Mouse (Mus musculus) heart, embryonic 15.5 days (tissue): ENCODE results near the gene Alox12b. TPM values are rescaled to one million over a fixed set of nuclear protein-coding genes. Genes with fewer than 3 reads are reported as not detected.

ENCODE experiments used
- ATAC-seq: fragments of 200-750 bp; cut with Nextera tagmentation; replicated peaks from 2 replicates; pipeline ENCODE4 v1.8.0; 2017; ENCODE audit warnings: low read depth, moderate TSS enrichment; ENCODE audit not compliant: insufficient number of reproducible peaks, insufficient read depth, low FRiP score
- H3K27ac ChIP-seq: fragments of 300-500 bp; sonication (generic); 2 replicates; pipeline ENCODE4 v1.5.1; 2015; ENCODE audit warnings: mild to moderate bottlenecking, inconsistent platforms
- H3K27me3 ChIP-seq: fragments of 300-500 bp; sonication (generic); 2 replicates; pipeline ENCODE4 v1.6.1; 2015; ENCODE audit warnings: inconsistent platforms
- H3K36me3 ChIP-seq: fragments of 300-500 bp; sonication (generic); 2 replicates; pipeline ENCODE4 v1.6.1; 2015; ENCODE audit warnings: mild to moderate bottlenecking, inconsistent platforms
- H3K4me1 ChIP-seq: fragments of 300-500 bp; sonication (generic); replicated peaks from 2 replicates; pipeline ENCODE4 v1.6.1; 2015; ENCODE audit warnings: inconsistent platforms
- H3K4me2 ChIP-seq: fragments of 300-500 bp; sonication (generic); 2 replicates; pipeline ENCODE4 v1.6.1; 2015; ENCODE audit warnings: inconsistent platforms, mild to moderate bottlenecking, moderate library complexity
- H3K4me3 ChIP-seq: fragments of 300-500 bp; sonication (generic); 2 replicates; pipeline ENCODE4 v1.5.1; 2015; ENCODE audit warnings: mild to moderate bottlenecking, inconsistent platforms
- H3K9ac ChIP-seq: fragments of 300-500 bp; sonication (generic); 2 replicates; pipeline ENCODE4 v1.6.1; 2015; ENCODE audit warnings: mild to moderate bottlenecking, inconsistent platforms
- H3K9me3 ChIP-seq: fragments of 300-500 bp; sonication (generic); replicated peaks from 2 replicates; pipeline ENCODE4 v1.6.1; 2016; ENCODE audit warnings: inconsistent platforms
- WGBS: fragments of 180-500 bp; shearing (Covaris S2); methylation state at CpG from one replicate; pipeline ENCODE4 v1.1.7; 2015; ENCODE audit warnings: mixed read lengths; 5-methylcytosine and 5-hydroxymethylcytosine counted together
- polyA plus RNA-seq: library from polyadenylated mRNA; unstranded; fragments of >200 nt; fragmentation: Nextera tagmentation; extraction: Ambion mirVana; gene quantifications from 2 replicates; pipeline ENCODE4 v1.2.1, GENCODE M21; 2015

The Alox12b gene
- polyA plus RNA-seq, 1 experiment from 2014 or later, result 0.05 TPM

- Histone ChIP-seq H3K27me3 (peaks cover 21% of the 10 kb centered on the region), H3K4me2 (no peak overlapping the region), H3K4me1 (peaks cover 8% of the 10 kb centered on the region), H3K4me3 (no peak overlapping the region), H3K9ac (no peak overlapping the region), H3K9me3 (no peaks in the 10 kb centered on the region), H3K36me3 (no peaks in the 10 kb centered on the region), H3K27ac (no peak overlapping the region)
- WGBS, result 82% methylated on average over 5 of the region's 5 CpGs
- ATAC-seq, result no peak
Observed at GRCm38 (mm10) chr11:69148451-69148960, 8.3 kb upstream of the Alox12b start.

- no peak overlapping the region for H3K4me2 ChIP-seq
- H3K27me3 ChIP-seq, result peaks cover 32% of the 10 kb centered on the region
- no peak overlapping the region for H3K27ac ChIP-seq
- H3K9ac ChIP-seq, result no peak overlapping the region
- no peak for ATAC-seq
- H3K4me3 ChIP-seq, result no peak overlapping the region
- H3K9me3 ChIP-seq, result no peaks in the 10 kb centered on the region
- WGBS, result 38% methylated on average over 6 of the region's 6 CpGs
- H3K4me1 ChIP-seq, result peaks cover 8% of the 10 kb centered on the region
- H3K36me3 ChIP-seq, result no peaks in the 10 kb centered on the region
Observed at GRCm38 (mm10) chr11:69149728-69150127, 7.1 kb upstream of the Alox12b start.

DNA sequence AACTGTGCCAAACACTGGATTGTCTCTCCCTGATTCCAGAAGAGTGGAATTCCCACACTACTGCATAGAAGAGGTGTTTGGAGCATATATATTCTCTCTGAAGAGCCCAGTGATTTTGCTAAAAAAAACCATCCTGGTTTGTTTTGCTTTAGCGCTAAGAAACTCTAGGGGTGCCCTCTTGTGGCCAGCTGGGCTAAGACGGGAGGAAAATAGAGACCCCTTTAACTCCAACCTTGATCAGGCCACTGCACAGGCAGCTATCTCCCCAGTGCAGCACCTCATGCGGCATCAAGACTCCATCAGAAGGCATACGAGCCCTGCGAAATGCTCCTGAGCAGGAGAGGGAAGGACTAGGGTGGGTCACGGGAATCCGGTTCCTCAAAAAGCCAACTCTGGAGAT lies 6.3 kb upstream of the Alox12b start:
- Histone ChIP-seq H3K27ac (no peak overlapping the region), H3K4me1 (peaks cover 8% of the 10 kb centered on the region), H3K9me3 (no peaks in the 10 kb centered on the region), H3K4me2 (peak overlapping the region; percentile 53), H3K9ac (peak overlapping the region; percentile 29; the same call in 1 of the 2 replicates), H3K27me3 (peaks cover 38% of the 10 kb centered on the region), H3K36me3 (no peaks in the 10 kb centered on the region), H3K4me3 (peak overlapping the region; percentile 23)
- no peak for ATAC-seq
- WGBS, result 6% methylated on average over 7 of the region's 7 CpGs

GRCm38 (mm10) chr11:69151004-69151403 lies 5.8 kb upstream of the Alox12b start:
- peaks cover 40% of the 10 kb centered on the region for H3K27me3 ChIP-seq
- WGBS, result 56% methylated on average over 6 of the region's 6 CpGs
- no peak for ATAC-seq
- H3K27ac ChIP-seq, result no peak overlapping the region
- no peaks in the 10 kb centered on the region for H3K9me3 ChIP-seq
- H3K4me1 ChIP-seq, result peaks cover 8% of the 10 kb centered on the region
- H3K36me3 ChIP-seq, result no peaks in the 10 kb centered on the region
- peak overlapping the region; percentile 53 for H3K4me2 ChIP-seq
- H3K9ac ChIP-seq, result 0 out of 2 replicates have a peak overlapping the region, but pooled peaks have one; percentile 29
- peak overlapping the region; percentile 23 for H3K4me3 ChIP-seq

DNA sequence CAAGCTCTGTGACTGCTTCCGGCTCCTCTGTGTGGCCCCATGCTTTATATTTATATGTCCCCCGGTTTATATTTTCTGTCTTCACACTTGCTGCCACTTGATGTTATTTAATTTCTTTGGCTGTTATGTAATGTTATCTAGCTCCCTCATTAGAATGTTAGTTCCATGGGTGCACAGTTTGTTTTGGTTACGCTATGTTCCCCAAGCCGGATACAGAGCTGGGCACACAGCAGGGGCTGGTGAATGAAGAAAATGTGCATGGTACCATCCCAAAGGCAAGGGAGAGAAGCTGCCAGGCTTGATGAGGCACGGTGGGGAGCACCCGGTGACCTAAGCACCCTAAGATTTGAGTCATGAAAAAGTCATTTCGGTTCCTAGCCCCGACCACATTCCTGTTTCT lies 3.0 kb upstream of the Alox12b start:
- no peak overlapping the region for H3K4me2 ChIP-seq
- H3K4me1 ChIP-seq, result peaks cover 14% of the 10 kb centered on the region
- no peaks in the 10 kb centered on the region for H3K36me3 ChIP-seq
- no peak overlapping the region for H3K27ac ChIP-seq
- H3K9ac ChIP-seq, result no peak overlapping the region
- no peak for ATAC-seq
- WGBS, result 84% methylated on average over 8 of the region's 8 CpGs
- no peaks in the 10 kb centered on the region for H3K9me3 ChIP-seq
- peaks cover 68% of the 10 kb centered on the region for H3K27me3 ChIP-seq
- no peak overlapping the region for H3K4me3 ChIP-seq

DNA sequence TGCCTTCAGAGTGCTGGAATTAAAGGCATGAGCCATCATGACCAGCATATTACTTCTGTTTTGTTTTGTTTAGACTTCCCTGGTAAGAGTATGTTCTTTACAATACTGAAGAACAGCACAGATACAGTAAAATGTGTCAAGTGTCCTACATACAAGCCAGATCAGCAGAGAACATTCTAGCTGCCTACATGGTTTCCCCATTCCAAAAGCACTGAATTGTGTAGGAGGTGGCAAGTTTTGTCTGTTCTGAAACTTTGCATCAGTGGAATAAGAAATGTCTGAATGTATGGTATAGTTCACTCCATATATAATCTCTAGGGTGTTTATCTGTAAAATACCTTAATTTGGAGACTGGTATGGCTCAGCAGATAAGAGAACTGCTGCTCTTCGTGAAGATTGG lies 1.4 kb upstream of the Alox12b start:
- H3K4me3 ChIP-seq, result no peak overlapping the region
- 38% methylated on average over 1 of the region's 1 CpGs for WGBS

GRCm38 (mm10) chr11:69169313-69169712 lies 12.5 kb downstream of the Alox12b start:
- ATAC-seq, result no peak

More for the DNA sequence above, 1.4 kb upstream of the Alox12b start:
- H3K36me3 ChIP-seq, result no peaks in the 10 kb centered on the region
- H3K27ac ChIP-seq, result no peak overlapping the region
- H3K9me3 ChIP-seq, result no peaks in the 10 kb centered on the region
- no peak overlapping the region for H3K9ac ChIP-seq
- H3K27me3 ChIP-seq, result peaks cover 78% of the 10 kb centered on the region
- no peak overlapping the region for H3K4me2 ChIP-seq
- peaks cover 11% of the 10 kb centered on the region for H3K4me1 ChIP-seq
- ATAC-seq, result no peak

GRCm38 (mm10) chr11:69171626-69172025 lies 14.8 kb downstream of the Alox12b start:
- Histone ChIP-seq H3K9me3 (no peaks in the 10 kb centered on the region), H3K27ac (no peak overlapping the region), H3K36me3 (no peaks in the 10 kb centered on the region), H3K9ac (no peak overlapping the region), H3K4me2 (no peak overlapping the region), H3K27me3 (peaks cover 12% of the 10 kb centered on the region; the same call in 1 of the 2 replicates), H3K4me3 (no peak overlapping the region), H3K4me1 (no peaks in the 10 kb centered on the region; the same call in 1 of the 2 replicates)
- WGBS, result 28% methylated on average over 7 of the region's 7 CpGs
- 0 out of 2 replicates have a peak, but pooled peaks have one; percentile 24 for ATAC-seq

More at GRCm38 (mm10) chr11:69169313-69169712, 12.5 kb downstream of the Alox12b start:
- H3K27ac ChIP-seq, result no peak overlapping the region
- H3K9ac ChIP-seq, result no peak overlapping the region
- no peaks in the 10 kb centered on the region for H3K4me1 ChIP-seq
- no peaks in the 10 kb centered on the region for H3K36me3 ChIP-seq
- 76% methylated on average over 12 of the region's 12 CpGs for WGBS
- no peaks in the 10 kb centered on the region for H3K9me3 ChIP-seq
- H3K27me3 ChIP-seq, result peaks cover 24% of the 10 kb centered on the region
- H3K4me3 ChIP-seq, result no peak overlapping the region
- no peak overlapping the region for H3K4me2 ChIP-seq

DNA sequence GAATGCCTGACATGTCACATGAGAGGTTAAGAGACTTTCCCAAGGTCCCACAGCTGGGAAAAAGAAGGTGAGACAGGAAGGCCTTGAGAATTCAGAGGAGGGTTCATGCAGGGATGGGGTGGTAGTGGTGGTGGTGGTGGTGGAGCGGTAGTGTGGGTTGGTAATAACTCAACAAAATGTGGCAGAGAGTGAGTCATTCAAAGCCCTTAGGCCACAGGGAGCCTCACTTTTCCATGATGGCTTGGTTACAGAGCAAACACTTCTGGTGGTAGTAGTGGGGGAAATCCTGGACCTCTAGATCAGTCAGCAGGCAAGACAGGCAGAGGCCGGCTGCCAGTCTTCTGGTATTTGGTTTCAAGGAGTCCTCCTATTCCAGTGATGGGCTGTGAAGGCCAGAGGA lies 15.8 kb downstream of the Alox12b start:
- H3K9ac ChIP-seq, result no peak overlapping the region
- no peaks in the 10 kb centered on the region for H3K36me3 ChIP-seq
- no peak overlapping the region for H3K27ac ChIP-seq
- no peak overlapping the region for H3K4me2 ChIP-seq
- no peak for ATAC-seq
- H3K4me1 ChIP-seq, result no peaks in the 10 kb centered on the region; the same call in 1 of the 2 replicates
- H3K4me3 ChIP-seq, result no peak overlapping the region
- H3K27me3 ChIP-seq, result 0 out of 2 replicates have a peak, but pooled peaks cover 4% of the 10 kb centered on the region
- H3K9me3 ChIP-seq, result no peaks in the 10 kb centered on the region
- 83% methylated on average over 2 of the region's 2 CpGs for WGBS

DNA sequence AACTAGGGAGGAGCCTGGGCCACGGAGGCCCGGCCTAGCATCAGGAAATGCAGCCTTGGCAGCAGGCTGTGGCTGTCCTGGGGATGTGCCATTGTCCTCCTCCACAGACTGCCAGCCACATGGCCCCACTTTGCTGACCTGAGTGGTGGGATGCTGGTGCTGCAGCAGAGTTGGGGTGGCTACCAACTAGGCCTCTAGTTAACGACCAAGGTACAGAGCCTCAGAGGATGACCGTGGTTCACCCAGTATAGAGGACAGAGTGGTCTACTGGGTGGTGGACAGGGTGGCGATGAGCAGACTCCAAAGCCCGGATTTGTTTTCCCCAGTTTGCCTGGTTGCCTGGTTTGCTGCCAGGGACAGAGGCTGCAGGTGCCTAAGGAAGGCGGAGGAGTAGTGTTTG lies 17.9 kb downstream of the Alox12b start:
- Histone ChIP-seq H3K4me3 (no peak overlapping the region), H3K36me3 (no peaks in the 10 kb centered on the region), H3K4me2 (no peak overlapping the region), H3K27me3 (0 out of 2 replicates have a peak, but pooled peaks cover under 1% of the 10 kb centered on the region), H3K9ac (no peak overlapping the region), H3K4me1 (peaks cover 5% of the 10 kb centered on the region), H3K9me3 (no peaks in the 10 kb centered on the region), H3K27ac (no peak overlapping the region)
- no peak for ATAC-seq
- 74% methylated on average over 7 of the region's 7 CpGs for WGBS

- Histone ChIP-seq H3K27ac (no peak overlapping the region), H3K36me3 (no peaks in the 10 kb centered on the region), H3K9me3 (no peaks in the 10 kb centered on the region), H3K9ac (no peak overlapping the region), H3K4me2 (no peak overlapping the region), H3K4me1 (peaks cover 5% of the 10 kb centered on the region), H3K27me3 (no peaks in the 10 kb centered on the region), H3K4me3 (no peak overlapping the region)
- WGBS, result 81% methylated on average over 3 of the region's 3 CpGs
- ATAC-seq, result no peak
Observed at GRCm38 (mm10) chr11:69178525-69178924, 21.7 kb downstream of the Alox12b start.

GRCm38 (mm10) chr11:69179512-69179911 lies 22.7 kb downstream of the Alox12b start:
- no peaks in the 10 kb centered on the region for H3K27me3 ChIP-seq
- no peak overlapping the region for H3K9ac ChIP-seq
- H3K9me3 ChIP-seq, result no peaks in the 10 kb centered on the region
- no peak overlapping the region for H3K4me3 ChIP-seq
- ATAC-seq, result no peak
- no peak overlapping the region for H3K27ac ChIP-seq
- H3K4me1 ChIP-seq, result peaks cover 5% of the 10 kb centered on the region
- H3K36me3 ChIP-seq, result no peaks in the 10 kb centered on the region
- 42% methylated on average over 3 of the region's 3 CpGs for WGBS
- no peak overlapping the region for H3K4me2 ChIP-seq
